In the genomic region with DNA sequence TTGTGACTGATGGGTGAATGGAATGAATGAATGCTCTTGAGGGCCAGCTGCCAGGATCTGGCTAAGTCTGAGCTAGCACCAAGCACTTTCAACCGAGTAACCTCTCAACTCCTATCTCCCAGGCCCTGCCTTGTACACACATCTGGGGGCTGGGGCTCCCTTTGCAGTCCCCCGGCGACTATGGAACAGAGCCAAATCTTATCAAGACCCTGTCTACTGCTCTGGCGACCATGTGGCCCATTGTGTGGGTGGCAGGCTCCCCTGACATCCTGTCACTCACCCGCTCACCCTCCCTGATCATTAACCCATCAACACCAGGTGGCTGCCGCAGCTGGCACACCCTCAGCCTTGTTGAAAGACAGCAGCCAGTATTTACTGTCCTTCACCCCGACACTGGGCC, we compare ENCODE assay signal across 8 mouse cellular contexts. TPM values are rescaled to one million over a fixed set of nuclear protein-coding genes. Genes with fewer than 3 reads are reported as not detected.
A peak's percentile ranks its signal among the peaks of the same experiment; 100 is the strongest.
DNase-seq lines count a peak whose midpoint lies in the region; ATAC-seq lines count a peak whose summit lies in the region.
"Had no signal": no experiment of that assay in that cellular context is flagged by ENCODE, and none has a peak within 500 bp of the region (broad histone marks: within the 10 kb centered on the region; RNA-seq: fewer than 3 reads in every experiment).

No protein-coding gene starts in this region.

- WGBS in forebrain, embryonic 16.5 days, result 4% methylated on average over 7 of the region's 7 CpGs
- 13% methylated on average over 7 of the region's 7 CpGs for WGBS in midbrain, embryonic 14.5 days

- H3K4me3 ChIP-seq in forebrain, embryonic 16.5 days (replicated peaks; ENCODE audit: low read length), result no peak overlapping the region
- H3K4me3 ChIP-seq in midbrain, embryonic 14.5 days (replicated peaks; ENCODE audit: low read depth, low read length), result no peak overlapping the region

- H3K4me1 ChIP-seq in forebrain, embryonic 16.5 days (replicated peaks; ENCODE audit: control insufficient read depth, insufficient read depth, low read length), result peaks cover 82% of the 10 kb centered on the region
- H3K4me1 ChIP-seq in midbrain, embryonic 14.5 days (ENCODE audit: control insufficient read depth, insufficient read depth, low read length), result peaks cover 44% of the 10 kb centered on the region

- H3K36me3 ChIP-seq in forebrain, embryonic 16.5 days (ENCODE audit: control insufficient read depth, insufficient read depth), result no peaks in the 10 kb centered on the region
- no peaks in the 10 kb centered on the region for H3K36me3 ChIP-seq in midbrain, embryonic 14.5 days (ENCODE audit: control insufficient read depth, insufficient read depth, low read length)

- no peaks in the 10 kb centered on the region for H3K27me3 ChIP-seq in forebrain, embryonic 16.5 days (replicated peaks; ENCODE audit: control insufficient read depth, insufficient read depth, low read length)
- no peaks in the 10 kb centered on the region for H3K27me3 ChIP-seq in midbrain, embryonic 14.5 days (ENCODE audit: control insufficient read depth, insufficient read depth, low read length)

- no peaks in the 10 kb centered on the region for H3K9me3 ChIP-seq in forebrain, embryonic 16.5 days (ENCODE audit: control insufficient read depth, low read length)
- H3K9me3 ChIP-seq in midbrain, embryonic 14.5 days (ENCODE audit: control insufficient read depth, low read length), result no peaks in the 10 kb centered on the region

- peak overlapping the region; percentile 61 for H3K27ac ChIP-seq in forebrain, embryonic 16.5 days (ENCODE audit: low read length)
- no peak overlapping the region; the same call in 1 of the 2 replicates for H3K27ac ChIP-seq in midbrain, embryonic 14.5 days (replicated peaks; ENCODE audit: low read depth, low read length)

- ATAC-seq in forebrain, embryonic 16.5 days, result peak; percentile 21
- no peak for ATAC-seq in midbrain, embryonic 14.5 days (ENCODE audit: low FRiP score, low TSS enrichment)

- no peak overlapping the region for H3K9ac ChIP-seq in forebrain, embryonic 16.5 days (replicated peaks; ENCODE audit: low read depth, low read length)
- H3K9ac ChIP-seq in midbrain, embryonic 14.5 days (replicated peaks; ENCODE audit: low read length), result no peak overlapping the region

- DNase-seq in retina, postnatal 1 day, result peak; percentile 69
- no peak for DNase-seq in retina, embryonic 14.5 days (ENCODE audit: low spot score)
- DNase-seq in midbrain, embryonic 14.5 days, result peak; percentile 52
- no peak for DNase-seq in ovary, postnatal 14 days (ENCODE audit: low spot score)
- DNase-seq in right cerebral cortex, postnatal 4 days, result no peak
- DNase-seq in layer of hippocampus, postnatal 25 days (ENCODE audit: extremely low spot score in 1 of 2, low spot score in 1 of 2), result no peak

- peak overlapping the region; percentile 7; the same call in 1 of the 2 replicates for H3K4me2 ChIP-seq in forebrain, embryonic 16.5 days (ENCODE audit: low read length)
- H3K4me2 ChIP-seq in midbrain, embryonic 14.5 days (ENCODE audit: low read length), result no peak overlapping the region

RNA-seq across cellular contexts. Expression of a gene that starts 1.9 kb away (rescaled TPM):
- polyA plus RNA-seq in forebrain, embryonic 16.5 days (2015; fragmentation: Nextera tagmentation; extraction: Ambion mirVana), result 10.6 and 11.2 TPM in 2 replicates
- polyA plus RNA-seq in midbrain, embryonic 14.5 days (2014; fragmentation: Nextera tagmentation; extraction: Ambion mirVana), result 3.0 and 6.1 TPM in 2 replicates
- 1 to 10 TPM; 2.6 to 4.4 TPM for total RNA-seq in layer of hippocampus, postnatal 25 days (2021)

RNA-seq across cellular contexts. Expression of a gene that starts 42.8 kb away (rescaled TPM):
- polyA plus RNA-seq in forebrain, embryonic 16.5 days (2015; fragmentation: Nextera tagmentation; extraction: Ambion mirVana), result not detected in 2 replicates
- not detected in 2 replicates for polyA plus RNA-seq in midbrain, embryonic 14.5 days (2014; fragmentation: Nextera tagmentation; extraction: Ambion mirVana)
- total RNA-seq in layer of hippocampus, postnatal 25 days (2021), result not detected
- polyA plus RNA-seq: testis, adult 2 months had no signal

RNA-seq across cellular contexts. Expression of a gene that starts 49.1 kb away (rescaled TPM):
- polyA plus RNA-seq in forebrain, embryonic 16.5 days (2015; fragmentation: Nextera tagmentation; extraction: Ambion mirVana), result not detected in 2 replicates
- polyA plus RNA-seq in midbrain, embryonic 14.5 days (2014; fragmentation: Nextera tagmentation; extraction: Ambion mirVana), result not detected in 2 replicates
- total RNA-seq in layer of hippocampus, postnatal 25 days (2021), result not detected
- polyA plus RNA-seq: testis, adult 2 months had no signal

Comparison
In these comparisons a context has a peak if more than half of its experiments do, and no peak if none do; other contexts are left out.
1. DNase-seq: peak in retina, postnatal 1 day (single experiment) and midbrain, embryonic 14.5 days (single experiment); none in retina, embryonic 14.5 days (single experiment), ovary, postnatal 14 days (single experiment), right cerebral cortex, postnatal 4 days (single experiment) and layer of hippocampus, postnatal 25 days (0 of 2).